Mouse (Mus musculus): ENCODE measurements around the gene Cldn10.
A peak's percentile ranks its signal among the peaks of the same experiment; 100 is the strongest.
"Not testable (repeated sequence)": the region's sequence is repeated elsewhere in the genome, so short reads cannot be mapped to it uniquely, and the experiment has no call there.

The Cldn10 gene

GRCm38 (mm10) chr14:118787621-118788020 is at the start of gene Cldn10:
Cldn10 (plus strand) TSS chr14:118787908.
- no peak for DNase-seq

GRCm38 (mm10) chr14:118741780-118742179 is 45.9 kb upstream of the Cldn10 start:
- no peak for DNase-seq

GRCm38 (mm10) chr14:118742862-118743261 is 44.8 kb upstream of the Cldn10 start:
- DNase-seq = no peak

- no peak for DNase-seq
These were observed 38.6 kb upstream of the Cldn10 start for GRCm38 (mm10) chr14:118749068-118749467.

GRCm38 (mm10) chr14:118749715-118750114 is 38.0 kb upstream of the Cldn10 start:
- DNase-seq = no peak

GRCm38 (mm10) chr14:118750505-118751192 is 37.1 kb upstream of the Cldn10 start:
- no peak for DNase-seq

- no peak for DNase-seq
These were observed 36.4 kb upstream of the Cldn10 start for GRCm38 (mm10) chr14:118751193-118751753.

- no peak for DNase-seq
These were observed 31.7 kb upstream of the Cldn10 start for GRCm38 (mm10) chr14:118756015-118756414.

- DNase-seq = no peak
These were observed 31.1 kb upstream of the Cldn10 start for GRCm38 (mm10) chr14:118756566-118756965.

- DNase-seq = not testable (repeated sequence)
These were observed 24.3 kb upstream of the Cldn10 start for GRCm38 (mm10) chr14:118763362-118763761.

GRCm38 (mm10) chr14:118763917-118764495 is 23.7 kb upstream of the Cldn10 start:
- no peak for DNase-seq

GRCm38 (mm10) chr14:118765306-118765705 is 22.4 kb upstream of the Cldn10 start:
- no peak for DNase-seq

GRCm38 (mm10) chr14:118765951-118766350 is 21.8 kb upstream of the Cldn10 start:
- DNase-seq = no peak

GRCm38 (mm10) chr14:118766368-118766767 is 21.3 kb upstream of the Cldn10 start:
- no peak for DNase-seq

- DNase-seq = peak; percentile 80 to 82
These were observed 19.9 kb upstream of the Cldn10 start for GRCm38 (mm10) chr14:118767673-118768353.

- no peak for DNase-seq
These were observed 19.4 kb upstream of the Cldn10 start for GRCm38 (mm10) chr14:118768354-118768713.

- DNase-seq = no peak
These were observed 14.0 kb upstream of the Cldn10 start for GRCm38 (mm10) chr14:118773668-118774067.

- DNase-seq = peak in 1 of 2 experiments; percentile 12
These were observed 12.9 kb upstream of the Cldn10 start for GRCm38 (mm10) chr14:118774507-118775428.

- no peak for DNase-seq
These were observed 12.2 kb upstream of the Cldn10 start for GRCm38 (mm10) chr14:118775554-118775953.

GRCm38 (mm10) chr14:118776372-118776771 is 11.3 kb upstream of the Cldn10 start:
- DNase-seq = no peak

GRCm38 (mm10) chr14:118777478-118777877 is 10.2 kb upstream of the Cldn10 start:
- no peak for DNase-seq

GRCm38 (mm10) chr14:118781601-118782000 is 6.1 kb upstream of the Cldn10 start:
- DNase-seq = no peak

GRCm38 (mm10) chr14:118782241-118782640 is 5.5 kb upstream of the Cldn10 start:
- DNase-seq = no peak

All from B cell, adult 2 months (primary cell).